Mouse (Mus musculus) liver, adult 2 months (tissue): ENCODE data around the gene Wdr91. TPM values are rescaled to one million over a fixed set of nuclear protein-coding genes. Genes with fewer than 3 reads are reported as not detected.

Experiments used
- DNase-seq: peaks from one replicate; pipeline ENCODE4 v3.0.0-alpha.2; 2011; ENCODE audit warnings: low read depth, low spot score; ENCODE audit errors: extremely low read depth
- H3K27ac ChIP-seq: fragments of 200-500 bp; replicated peaks from 2 replicates; pipeline ENCODE4 v1.5.1; 2012; ENCODE audit warnings: low read depth, mild to moderate bottlenecking, control low read depth, inconsistent platforms, low read length; ENCODE audit not compliant: insufficient read depth
- H3K27me3 ChIP-seq: fragments of 200-500 bp; 2 replicates; pipeline ENCODE4 v1.6.1; 2012; ENCODE audit warnings: mild to moderate bottlenecking, moderate library complexity, low read length, inconsistent platforms; ENCODE audit not compliant: control insufficient read depth, insufficient read depth
- H3K36me3 ChIP-seq: fragments of 200-500 bp; 2 replicates; pipeline ENCODE4 v1.6.1; 2012; ENCODE audit warnings: low read length, inconsistent platforms; ENCODE audit not compliant: control insufficient read depth, insufficient read depth
- H3K4me1 ChIP-seq: fragments of 200-500 bp; 2 replicates; pipeline ENCODE4 v1.6.1; 2011; ENCODE audit warnings: low read length; ENCODE audit not compliant: control insufficient read depth, insufficient read depth
- H3K4me3 ChIP-seq: fragments of 200-500 bp; 2 replicates; pipeline ENCODE4 v1.5.1; 2011; ENCODE audit warnings: low read depth, mild to moderate bottlenecking, control low read depth, low read length, moderate library complexity; ENCODE audit not compliant: insufficient read depth
- H3K79me2 ChIP-seq: fragments of 200-500 bp; 2 replicates; pipeline ENCODE4 v1.6.1; 2012; ENCODE audit warnings: inconsistent platforms, mild to moderate bottlenecking, low read length, moderate library complexity; ENCODE audit not compliant: control insufficient read depth, insufficient read depth
- H3K9ac ChIP-seq: fragments of 200-500 bp; 2 replicates; pipeline ENCODE4 v1.6.1; 2012; ENCODE audit warnings: low read depth, mild to moderate bottlenecking, control low read depth, inconsistent platforms, low read length
- CTCF ChIP-seq: fragments of 200-500 bp; IDR thresholded peaks from 2 replicates; pipeline ENCODE4 v1.5.1; 2011; ENCODE audit warnings: low read depth, low read length, control low read depth
- POLR2A ChIP-seq: fragments of 200-500 bp; IDR thresholded peaks from 2 replicates; pipeline ENCODE4 v1.6.1; 2011; ENCODE audit warnings: low read length, control low read depth; ENCODE audit not compliant: insufficient read depth; ENCODE audit errors: extremely low read depth
- WGBS: fragments of 180-500 bp; shearing (Covaris S2); methylation state at CpG from one replicate; pipeline ENCODE4 v1.1.7; 2018; 5-methylcytosine and 5-hydroxymethylcytosine counted together
- polyA plus RNA-seq: library from polyadenylated mRNA; depleted of rRNA; stranded (reverse); fragments of >200 nt; gene quantifications from 2 replicates; pipeline ENCODE4 v1.2.3, GENCODE M21; 2012
- total RNA-seq: library from RNA; depleted of rRNA; stranded (reverse); fragments of >200 nt; gene quantifications from 2 replicates; pipeline ENCODE4 v1.2.3, GENCODE M21; 2014

The Wdr91 gene
- total and polyA plus RNA-seq, 2 experiments = 9.5 to 23.4 TPM

DNA sequence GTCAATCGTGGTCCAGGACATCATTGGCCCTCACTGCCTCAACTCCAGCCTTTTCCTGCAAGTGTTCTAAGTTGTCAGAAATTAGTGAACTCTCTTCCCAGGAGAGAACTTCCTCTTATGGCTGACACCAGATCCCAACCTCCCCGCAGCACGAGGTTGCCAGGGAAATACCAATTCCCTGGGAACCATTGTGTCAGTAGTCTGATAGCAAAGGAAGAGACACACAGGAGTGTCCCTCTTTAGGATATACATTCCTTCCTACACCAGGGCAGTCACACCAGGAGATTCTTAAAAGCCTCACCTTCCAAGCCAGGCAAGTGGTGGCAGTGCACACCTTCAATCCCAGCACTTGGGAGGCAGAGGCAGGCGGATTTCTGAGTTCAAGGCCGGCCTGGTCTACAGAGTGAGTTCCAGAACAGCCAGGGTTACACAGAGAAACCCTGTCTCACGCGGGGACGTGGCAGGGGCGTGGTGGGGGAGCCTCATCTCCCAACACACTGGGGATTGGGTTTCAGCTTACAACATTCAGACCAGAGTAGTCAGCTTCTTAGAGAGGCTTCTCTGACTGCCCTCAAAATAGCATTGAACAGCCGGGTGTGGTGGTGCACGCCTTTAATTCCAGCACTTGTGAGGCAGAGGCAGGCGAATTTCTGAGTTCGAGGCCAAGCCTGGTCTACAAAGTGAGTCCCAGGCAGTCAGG lies 2.8 kb upstream of the Wdr91 start:
- H3K4me1 ChIP-seq = peaks cover 10% of the 10 kb centered on the region
- WGBS = 91% methylated on average over 13 of the region's 13 CpGs
- H3K79me2 ChIP-seq = no peaks in the 10 kb centered on the region; the same call in 1 of the 2 replicates
- TF ChIP-seq POLR2A (no peak), CTCF (no peak)
- no peak for DNase-seq
- H3K27me3 ChIP-seq = no peaks in the 10 kb centered on the region
- no peaks in the 10 kb centered on the region for H3K36me3 ChIP-seq
- no peak overlapping the region for H3K9ac ChIP-seq
- H3K27ac ChIP-seq = no peak overlapping the region
- H3K4me3 ChIP-seq = no peak overlapping the region

DNA sequence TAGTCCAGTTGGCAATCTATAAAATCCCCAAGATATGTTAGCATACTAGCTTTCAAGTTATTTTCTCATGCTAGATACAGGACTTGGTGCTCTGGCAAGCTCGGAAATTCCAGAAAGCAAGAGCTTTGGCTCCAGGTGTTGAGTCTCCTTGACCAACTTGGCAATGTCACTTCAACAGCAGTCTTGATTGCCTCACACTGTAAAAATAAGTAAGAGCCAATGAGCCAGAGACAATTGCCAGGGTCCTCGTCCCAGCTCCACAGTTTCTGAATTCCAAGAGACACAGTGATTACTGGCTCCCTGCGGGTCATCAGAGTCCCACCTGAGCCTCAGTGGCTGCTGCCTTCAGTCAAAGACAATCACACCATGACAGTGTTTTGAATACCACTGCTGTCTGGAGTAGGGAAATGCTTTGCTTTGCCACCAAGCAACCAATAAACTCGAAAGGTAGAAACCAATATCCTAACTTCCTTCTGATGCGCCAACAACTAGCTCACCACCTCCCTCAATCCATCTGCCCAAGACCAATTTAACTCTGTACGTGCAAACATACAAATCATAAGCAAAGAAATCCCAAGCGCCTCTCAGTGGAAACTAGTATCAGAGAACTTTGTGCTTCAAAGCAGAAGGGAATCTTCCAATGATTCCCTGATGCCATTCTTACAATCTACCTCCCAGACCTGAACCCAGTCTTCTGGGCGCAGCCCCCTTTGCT lies 888 bp downstream of the Wdr91 start:
- no peak for TF ChIP-seq CTCF
- no peak for TF ChIP-seq POLR2A
- peaks cover 10% of the 10 kb centered on the region for H3K36me3 ChIP-seq
- peak overlapping the region; percentile 95 for H3K4me3 ChIP-seq
- WGBS = 21% methylated on average over 8 of the region's 8 CpGs
- H3K79me2 ChIP-seq = no peaks in the 10 kb centered on the region; the same call in 1 of the 2 replicates
- DNase-seq = peak; percentile 72
- H3K27ac ChIP-seq = peak overlapping the region; percentile 52
- H3K27me3 ChIP-seq = no peaks in the 10 kb centered on the region
- H3K4me1 ChIP-seq = peaks cover 33% of the 10 kb centered on the region
- peak overlapping the region; percentile 90 for H3K9ac ChIP-seq

DNA sequence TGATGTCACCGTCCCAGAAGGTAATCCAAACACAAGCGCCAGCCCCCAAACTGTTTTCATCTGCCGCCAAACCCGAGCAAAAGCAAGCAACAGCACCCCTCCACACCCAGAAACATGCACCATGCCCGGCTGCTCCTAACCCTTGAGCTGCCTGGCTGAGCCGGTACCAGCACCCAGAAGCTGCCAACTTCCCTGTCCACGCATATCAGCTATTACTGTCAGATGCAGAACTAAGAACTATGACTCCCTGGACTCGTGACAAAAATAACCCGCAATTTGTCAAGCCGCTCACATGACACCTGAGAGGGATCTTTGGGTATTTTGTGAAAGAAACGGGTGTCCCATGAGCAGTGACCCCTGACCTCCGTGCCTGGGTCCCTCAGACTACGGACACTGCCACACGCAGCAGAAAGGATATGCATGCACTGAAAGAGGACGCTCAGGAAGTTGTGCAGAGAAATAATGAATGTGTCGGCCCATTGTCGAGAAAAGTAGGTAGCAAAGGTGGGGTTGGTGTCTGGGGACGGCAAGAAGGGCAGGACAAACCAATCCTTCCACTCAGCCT lies 2.9 kb downstream of the Wdr91 start:
- H3K27ac ChIP-seq = peak overlapping the region; percentile 90
- no peak overlapping the region for H3K4me3 ChIP-seq
- 31% methylated on average over 18 of the region's 18 CpGs for WGBS
- H3K36me3 ChIP-seq = peaks cover 12% of the 10 kb centered on the region
- no peak for TF ChIP-seq CTCF
- TF ChIP-seq POLR2A = no peak
- no peaks in the 10 kb centered on the region; the same call in 1 of the 2 replicates for H3K79me2 ChIP-seq
- H3K9ac ChIP-seq = 0 out of 2 replicates have a peak overlapping the region, but pooled peaks have one; percentile 15
- H3K4me1 ChIP-seq = peaks cover 34% of the 10 kb centered on the region
- peak; percentile 70 for DNase-seq
- H3K27me3 ChIP-seq = no peaks in the 10 kb centered on the region

DNA sequence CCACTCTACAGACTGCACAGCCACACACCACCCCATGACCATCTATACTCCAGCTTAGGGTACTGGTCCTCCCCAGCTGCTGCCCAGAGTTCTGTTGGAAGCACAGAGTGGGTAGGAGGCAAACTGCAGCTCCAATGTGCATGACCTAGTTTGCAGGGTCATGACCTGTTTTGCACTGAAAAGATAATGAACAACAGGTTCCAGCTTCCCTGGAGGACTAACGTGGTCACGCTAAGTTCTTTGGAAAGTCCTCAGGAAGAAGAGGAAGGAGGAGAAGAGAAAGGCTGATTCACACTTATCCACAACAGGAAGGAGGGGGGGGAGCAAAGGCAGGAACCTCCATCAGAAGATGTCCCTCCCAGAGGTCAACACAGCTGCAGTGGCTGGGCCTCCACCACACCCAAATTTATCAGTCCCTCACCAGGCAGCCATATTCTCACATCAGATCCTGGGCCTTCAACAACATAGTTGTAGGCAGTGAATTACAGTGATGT lies 3.5 kb downstream of the Wdr91 start:
- Histone ChIP-seq H3K27me3 (no peaks in the 10 kb centered on the region), H3K9ac (no peak overlapping the region; the same call in 1 of the 2 replicates), H3K36me3 (peaks cover 14% of the 10 kb centered on the region), H3K27ac (peak overlapping the region; percentile 90), H3K4me1 (peaks cover 37% of the 10 kb centered on the region), H3K79me2 (no peaks in the 10 kb centered on the region; the same call in 1 of the 2 replicates), H3K4me3 (no peak overlapping the region)
- DNase-seq = peak; percentile 89
- WGBS = 13% methylated on average over 2 of the region's 2 CpGs
- TF ChIP-seq CTCF = no peak

DNA sequence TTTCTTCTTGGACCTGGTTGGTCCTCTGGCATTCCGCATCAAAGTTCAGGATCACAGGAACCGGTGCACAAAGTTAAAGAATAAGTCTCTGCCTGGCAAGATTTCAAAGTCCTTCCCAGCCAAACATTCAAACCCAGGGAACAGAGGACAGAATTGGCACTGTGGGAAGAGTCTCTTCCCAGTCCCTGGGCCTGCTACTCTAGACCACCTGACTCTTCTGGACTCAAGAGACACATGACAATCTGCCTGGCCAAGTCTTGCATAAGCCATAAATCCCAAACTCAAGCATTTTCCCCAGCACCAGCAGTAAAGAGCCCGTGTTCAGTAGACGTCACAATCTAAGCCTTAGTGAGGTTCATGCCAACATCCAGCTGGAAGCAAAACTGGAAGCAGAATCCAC lies 4.0 kb downstream of the Wdr91 start:
- Histone ChIP-seq H3K9ac (no peak overlapping the region), H3K79me2 (no peaks in the 10 kb centered on the region; the same call in 1 of the 2 replicates), H3K4me3 (no peak overlapping the region), H3K4me1 (peaks cover 37% of the 10 kb centered on the region), H3K27ac (peak overlapping the region; percentile 90), H3K36me3 (peaks cover 14% of the 10 kb centered on the region), H3K27me3 (no peaks in the 10 kb centered on the region)
- TF ChIP-seq POLR2A (no peak), CTCF (no peak)
- 11% methylated on average over 4 of the region's 4 CpGs for WGBS
- DNase-seq = peak; percentile 97
